Mouse (Mus musculus) cortical plate, adult 2 months (tissue): ENCODE data around the gene Bud13.

Experiments
- CTCF ChIP-seq: fragments of 200-500 bp; IDR thresholded peaks from 2 replicates; pipeline ENCODE4 v1.5.1; 2011; ENCODE audit warnings: mild to moderate bottlenecking, control low read depth, low read length; ENCODE audit not compliant: insufficient read depth; ENCODE audit errors: extremely low read depth
- POLR2A ChIP-seq: fragments of 200-500 bp; IDR thresholded peaks from 2 replicates; pipeline ENCODE4 v1.6.1; 2011; ENCODE audit warnings: mild to moderate bottlenecking, low read length, control low read depth; ENCODE audit not compliant: insufficient read depth; ENCODE audit errors: extremely low read depth

- no peak for TF ChIP-seq CTCF
- TF ChIP-seq POLR2A = no peak
Observed at GRCm38 (mm10) chr9:46326694-46327405, 44.0 kb downstream of the Bud13 start.
